Comparison of ENCODE assay signal across 9 mouse cellular contexts in genomic region chr4:114386395-114386811, GRCm38 (mm10). TPM values are rescaled to one million over a fixed set of nuclear protein-coding genes. Genes with fewer than 3 reads are reported as not detected.
A peak's percentile ranks its signal among the peaks of the same experiment; 100 is the strongest.
DNase-seq lines count a peak whose midpoint lies in the region; ATAC-seq and TF ChIP-seq lines count a peak whose summit lies in the region.
"Had no signal": no experiment of that assay in that cellular context is flagged by ENCODE, and none has a peak within 500 bp of the region (broad histone marks: within the 10 kb centered on the region; RNA-seq: fewer than 3 reads in every experiment).

No protein-coding gene starts in this region.

- no peak overlapping the region for H3K27ac ChIP-seq in embryonic facial prominence, embryonic 10.5 days (replicated peaks)
- no peak overlapping the region for H3K27ac ChIP-seq in hindbrain, postnatal 0 days
- H3K27ac ChIP-seq: kidney, postnatal 0 days; neural tube, embryonic 12.5 days had no signal

- H3K27me3 ChIP-seq in embryonic facial prominence, embryonic 10.5 days (replicated peaks; ENCODE audit: low read depth, poor library complexity, severe bottlenecking): no peaks in the 10 kb centered on the region
- no peaks in the 10 kb centered on the region for H3K27me3 ChIP-seq in hindbrain, postnatal 0 days (ENCODE audit: insufficient read depth, low read length)
- H3K27me3 ChIP-seq: neural tube, embryonic 12.5 days had no signal

- 51% methylated on average over 2 of the region's 2 CpGs for WGBS in lung, adult 2 months
- 71% methylated on average over 2 of the region's 2 CpGs for WGBS in embryonic facial prominence, embryonic 10.5 days
- 22% methylated on average over 2 of the region's 2 CpGs for WGBS in hindbrain, postnatal 0 days

- H3K36me3 ChIP-seq in embryonic facial prominence, embryonic 10.5 days (replicated peaks): no peaks in the 10 kb centered on the region
- no peaks in the 10 kb centered on the region for H3K36me3 ChIP-seq in hindbrain, postnatal 0 days (ENCODE audit: insufficient read depth, low read length)
- H3K36me3 ChIP-seq: neural tube, embryonic 12.5 days had no signal

- no peak overlapping the region for H3K9ac ChIP-seq in hindbrain, postnatal 0 days (replicated peaks; ENCODE audit: low read length)
- H3K9ac ChIP-seq: neural tube, embryonic 12.5 days had no signal

- no peak for TF ChIP-seq CTCF in lung, adult 2 months (IDR thresholded peaks at IDR 0.05; ENCODE audit: insufficient read depth, low read length)
- TF ChIP-seq CTCF in brain, embryonic 14.5 days (IDR thresholded peaks at IDR 0.05; ENCODE audit: borderline replicate concordance, extremely low read depth, insufficient read depth, insufficient read length): no peak
- TF ChIP-seq CTCF in hindbrain, postnatal 0 days (IDR thresholded peaks at IDR 0.05; ENCODE audit: low read depth): peak; percentile 25; the same call in 1 of the 2 replicates

- peak; percentile 93 for ATAC-seq in hindbrain, postnatal 0 days

- H3K4me2 ChIP-seq in hindbrain, postnatal 0 days (ENCODE audit: low read depth, low read length): no peak overlapping the region
- H3K4me2 ChIP-seq: neural tube, embryonic 12.5 days had no signal

- DNase-seq in lung, adult 18-20 months: peak; percentile 36 to 49
- DNase-seq in lung, adult 2 months: no peak
- peak; percentile 72 for DNase-seq in brain, embryonic 14.5 days (ENCODE audit: low read depth)
- peak; percentile 25 for DNase-seq in embryonic facial prominence, embryonic 10.5 days (ENCODE audit: low spot score)
- peak; percentile 89 for DNase-seq in hindbrain, postnatal 0 days (ENCODE audit: low spot score)
- peak; percentile 30 for DNase-seq in urinary bladder, postnatal 14 days (ENCODE audit: low spot score)
- DNase-seq in spleen, postnatal 14 days (ENCODE audit: low spot score in 2 of 2): no peak

- no peaks in the 10 kb centered on the region for H3K4me1 ChIP-seq in lung, adult 2 months (ENCODE audit: control insufficient read depth, insufficient read depth, low read length)
- H3K4me1 ChIP-seq in embryonic facial prominence, embryonic 10.5 days: peaks cover 15% of the 10 kb centered on the region
- peaks cover 6% of the 10 kb centered on the region; the same call in 1 of the 2 replicates for H3K4me1 ChIP-seq in hindbrain, postnatal 0 days (ENCODE audit: insufficient read depth, low read length)
- H3K4me1 ChIP-seq: neural tube, embryonic 12.5 days had no signal

- no peaks in the 10 kb centered on the region for H3K9me3 ChIP-seq in embryonic facial prominence, embryonic 10.5 days
- H3K9me3 ChIP-seq in hindbrain, postnatal 0 days (ENCODE audit: low read length): no peaks in the 10 kb centered on the region
- H3K9me3 ChIP-seq: neural tube, embryonic 12.5 days had no signal

- TF ChIP-seq POLR2A in lung, adult 2 months (IDR thresholded peaks at IDR 0.05; ENCODE audit: borderline replicate concordance, extremely low read depth, low read depth, low read length): no peak
- TF ChIP-seq POLR2A in brain, embryonic 14.5 days (IDR thresholded peaks at IDR 0.05; ENCODE audit: borderline replicate concordance, extremely low read depth, insufficient read depth, insufficient read length, poor library complexity, severe bottlenecking): no peak

- H3K4me3 ChIP-seq in lung, adult 2 months (replicated peaks; ENCODE audit: extremely low read depth, low read depth, low read length): no peak overlapping the region
- no peak overlapping the region for H3K4me3 ChIP-seq in embryonic facial prominence, embryonic 10.5 days
- H3K4me3 ChIP-seq in hindbrain, postnatal 0 days (ENCODE audit: low read length): no peak overlapping the region
- H3K4me3 ChIP-seq: neural tube, embryonic 12.5 days had no signal

RNA-seq across cellular contexts. Expression of gene Trabd2b, which starts 20.1 kb away (rescaled TPM):
- polyA plus RNA-seq in lung, adult 2 months (2012; rRNA removed): 6.7 and 7.8 TPM in 2 replicates
- 0.61 and 1.5 TPM in 2 replicates for polyA plus RNA-seq in brain, embryonic 14.5 days (2012; rRNA removed)
- polyA plus RNA-seq in embryonic facial prominence, embryonic 10.5 days (2016; fragmentation: Nextera tagmentation; extraction: Ambion mirVana): 0.80 and 0.81 TPM in 2 replicates
- 1.5 and 1.8 TPM in 2 replicates for total RNA-seq in hindbrain, postnatal 0 days (2014; rRNA removed)
- 0.59 and 0.65 TPM in 2 replicates for polyA plus RNA-seq in hindbrain, postnatal 0 days (2015; fragmentation: Nextera tagmentation; extraction: Ambion mirVana)

Comparison
In these comparisons a context has a peak if more than half of its experiments do, and no peak if none do; other contexts are left out.
1. DNase-seq: peak in lung, adult 18-20 months (2 of 2), brain, embryonic 14.5 days (single experiment), embryonic facial prominence, embryonic 10.5 days (single experiment), hindbrain, postnatal 0 days (single experiment) and urinary bladder, postnatal 14 days (single experiment); none in lung, adult 2 months (single experiment) and spleen, postnatal 14 days (0 of 2).